Mouse (Mus musculus) lung, adult 2 months (tissue): Measurements from ENCODE around the gene Wbp1. TPM values are rescaled to one million over a fixed set of nuclear protein-coding genes. Genes with fewer than 3 reads are reported as not detected.

Source experiments
- DNase-seq: peaks from one replicate; pipeline ENCODE4 v3.0.0; 2022
- H3K4me1 ChIP-seq: fragments of 200-500 bp; 2 replicates; pipeline ENCODE4 v1.6.1; 2011; ENCODE audit warnings: low read length; ENCODE audit not compliant: control insufficient read depth, insufficient read depth
- H3K4me3 ChIP-seq: fragments of 200-500 bp; replicated peaks from 2 replicates; pipeline ENCODE3; 2011; ENCODE audit warnings: low read depth, mild to moderate bottlenecking, control low read depth, low read length; ENCODE audit errors: extremely low read depth
- CTCF ChIP-seq: fragments of 200-500 bp; IDR thresholded peaks from 2 replicates; pipeline ENCODE4 v1.5.1; 2011; ENCODE audit warnings: mild to moderate bottlenecking, low read length, control low read depth; ENCODE audit not compliant: insufficient read depth
- POLR2A ChIP-seq: fragments of 200-500 bp; IDR thresholded peaks from 2 replicates; pipeline ENCODE4 v1.6.1; 2011; ENCODE audit warnings: low read depth, mild to moderate bottlenecking, control low read depth, low read length, borderline replicate concordance; ENCODE audit errors: extremely low read depth
- WGBS: fragments of 180-500 bp; shearing (Covaris S2); methylation state at CpG from one replicate; pipeline ENCODE4 v1.1.7; 2018; 5-methylcytosine and 5-hydroxymethylcytosine counted together
- polyA plus RNA-seq: library from polyadenylated mRNA; depleted of rRNA; stranded (reverse); fragments of >200 nt; gene quantifications from 2 replicates; pipeline ENCODE4 v1.2.3, GENCODE M21; 2012

Gene Wbp1
- polyA plus RNA-seq, 1 experiment = 211 TPM

DNA sequence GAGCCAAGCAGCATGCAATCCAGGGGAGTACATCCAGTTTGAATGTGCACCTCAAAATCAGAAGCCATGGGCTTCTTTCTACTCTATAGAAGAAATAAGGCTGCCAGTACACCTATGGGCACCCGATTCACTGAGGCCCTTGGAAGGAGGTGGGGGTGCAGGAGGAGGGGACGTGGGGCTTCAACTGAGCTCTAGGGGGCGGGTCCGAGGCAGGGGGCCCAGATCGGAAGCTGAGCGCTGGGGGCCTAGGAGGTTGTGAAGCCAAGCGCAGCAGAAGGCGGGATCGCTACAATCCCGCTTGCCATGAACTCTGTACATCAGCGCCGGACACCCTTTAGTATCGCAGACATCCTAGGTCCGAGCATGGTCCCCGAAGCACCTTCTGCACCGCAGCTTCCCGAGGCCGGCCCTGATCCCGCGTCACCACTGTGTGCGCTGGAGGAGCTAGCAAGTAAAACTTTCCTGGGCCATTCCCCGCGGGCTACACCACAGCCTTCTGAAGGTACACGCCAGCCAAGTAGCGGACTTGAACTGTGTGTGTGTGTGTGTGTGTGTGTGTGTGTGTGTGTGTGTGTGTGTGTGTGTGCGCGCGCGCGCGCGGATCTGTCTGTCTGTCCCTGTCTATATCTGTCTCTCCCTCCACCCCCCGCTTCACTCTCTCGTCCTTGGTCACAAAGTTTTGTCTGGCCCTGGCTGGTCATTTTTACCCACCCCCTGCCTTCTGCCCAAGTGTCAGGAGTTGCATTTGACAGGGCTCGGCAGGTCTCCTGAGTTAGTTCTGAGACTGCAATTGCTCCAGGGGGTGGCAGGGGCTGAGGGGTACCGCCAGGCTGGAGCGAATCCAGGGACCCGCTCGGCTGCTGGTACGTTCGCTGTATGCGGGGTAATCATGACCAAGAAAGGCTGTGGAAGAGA lies 35.0 kb downstream of the Wbp1 start, which contains the start of gene Lbx2:
Gene Lbx2 (plus strand): TSS at position 247 of the 915 bp plus-strand sequence.
- Histone ChIP-seq H3K4me3 (peak within 1 kb of the TSS; percentile 59), H3K4me1 (peaks cover 2% of the 10 kb centered on the region; the same call in 1 of the 2 replicates)
- DNase-seq = no peak
- TF ChIP-seq POLR2A (no peak), CTCF (no peak)
- WGBS = 14% methylated on average over 42 of the region's 42 CpGs

DNA sequence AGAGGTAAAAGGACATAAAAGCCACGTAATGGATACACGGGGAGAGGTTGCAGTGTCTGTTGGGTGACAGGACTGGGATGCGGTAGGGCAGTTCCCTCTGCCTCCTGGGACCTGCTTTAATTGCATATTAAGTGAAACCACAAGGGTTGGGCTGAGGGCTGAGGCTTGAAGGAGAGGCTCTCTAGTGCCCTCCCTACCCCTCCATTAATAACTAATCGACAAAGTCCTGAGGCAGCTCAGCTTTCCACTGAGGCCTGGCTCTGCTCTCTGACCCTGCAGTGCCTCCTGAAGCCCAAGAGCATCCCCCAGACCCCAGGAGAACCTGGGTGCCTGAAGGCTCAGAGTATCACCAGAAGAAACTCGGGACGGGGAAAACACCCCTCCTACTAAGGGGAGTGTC lies 36.9 kb downstream of the Wbp1 start:
- H3K4me1 ChIP-seq = peaks cover 2% of the 10 kb centered on the region; the same call in 1 of the 2 replicates
- no peak for TF ChIP-seq POLR2A
- TF ChIP-seq CTCF = no peak
- no peak overlapping the region for H3K4me3 ChIP-seq
- 22% methylated on average over 6 of the region's 6 CpGs for WGBS
- DNase-seq = no peak

DNA sequence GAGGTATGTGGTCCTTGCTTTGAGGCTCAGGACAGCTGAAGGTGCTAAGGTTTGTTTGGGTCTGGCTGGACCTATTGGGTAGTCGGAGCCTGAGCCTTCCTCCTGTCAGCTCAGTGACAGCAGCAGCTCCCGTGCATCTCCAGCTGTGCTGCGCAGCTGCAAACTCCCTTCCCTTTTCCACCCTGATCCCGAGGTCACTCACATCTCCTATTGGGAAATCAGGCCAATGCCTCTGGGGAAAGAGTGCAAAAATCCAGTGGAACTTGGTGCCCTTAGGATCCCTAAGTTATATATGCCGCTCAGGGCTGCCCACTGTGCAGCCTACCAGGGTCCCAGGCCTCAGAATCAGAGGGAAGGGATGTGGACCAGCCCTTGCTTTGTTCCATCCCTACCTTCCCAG lies 37.9 kb downstream of the Wbp1 start:
- Histone ChIP-seq H3K4me3 (no peak overlapping the region), H3K4me1 (peaks cover 6% of the 10 kb centered on the region)
- DNase-seq = no peak
- WGBS = 38% methylated on average over 5 of the region's 5 CpGs
- TF ChIP-seq POLR2A (no peak), CTCF (no peak)

DNA sequence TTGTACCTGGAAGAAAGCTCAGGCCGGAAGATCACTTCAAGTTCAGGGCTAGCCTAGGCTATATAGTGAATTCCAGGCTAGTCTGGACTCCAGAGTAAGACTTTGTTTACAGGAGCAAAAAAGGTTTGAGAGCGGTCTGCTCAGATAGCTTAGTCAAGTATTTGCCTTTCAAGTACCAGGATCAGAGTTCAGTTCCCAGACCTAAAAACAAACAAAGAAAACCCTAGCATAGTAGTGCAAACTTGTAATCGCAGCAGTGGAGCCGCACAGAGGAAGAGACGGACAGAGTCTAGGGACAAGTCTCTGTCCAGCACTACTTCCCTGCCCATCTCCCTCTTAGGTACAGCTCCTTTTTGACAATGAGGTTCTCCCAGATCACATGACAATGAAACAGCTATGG lies 41.1 kb downstream of the Wbp1 start:
- no peak for DNase-seq
- peaks cover 6% of the 10 kb centered on the region for H3K4me1 ChIP-seq
- H3K4me3 ChIP-seq = no peak overlapping the region
- TF ChIP-seq POLR2A (no peak), CTCF (no peak)
- 92% methylated on average over 5 of the region's 5 CpGs for WGBS

DNA sequence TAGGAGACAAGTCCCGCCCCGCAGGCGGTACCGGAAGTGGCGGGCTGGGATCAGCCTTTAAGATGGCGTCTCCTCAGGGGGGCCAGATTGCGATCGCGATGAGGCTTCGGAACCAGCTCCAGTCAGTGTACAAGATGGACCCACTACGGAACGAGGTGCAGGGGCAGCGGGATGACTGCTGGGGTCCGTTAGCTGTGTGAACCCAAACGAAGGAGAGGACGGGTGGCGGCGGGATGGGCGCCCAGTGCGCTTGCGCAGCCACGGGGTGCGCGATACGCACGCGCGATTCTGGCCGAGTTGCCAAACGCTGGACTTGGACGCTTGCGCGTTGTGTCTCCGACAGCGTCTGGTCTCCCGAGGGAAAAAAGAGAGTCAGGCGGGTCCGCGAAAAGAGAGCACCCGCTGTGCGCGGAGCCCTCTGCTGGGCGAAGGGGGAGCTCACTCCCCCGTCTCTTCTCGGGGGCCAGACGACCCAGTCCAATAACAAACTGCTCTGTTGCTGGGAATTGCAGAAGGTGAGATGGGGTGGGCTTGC lies 43.0 kb downstream of the Wbp1 start:
- under 1% methylated on average over 46 of the region's 46 CpGs for WGBS
- peaks cover 6% of the 10 kb centered on the region for H3K4me1 ChIP-seq
- TF ChIP-seq CTCF (0 out of 2 replicates have a peak, but pooled peaks have one; percentile 28), POLR2A (peak; percentile 67; the same call in 1 of the 2 replicates)
- peak; percentile 100 for DNase-seq
- H3K4me3 ChIP-seq = peak overlapping the region; percentile 87

DNA sequence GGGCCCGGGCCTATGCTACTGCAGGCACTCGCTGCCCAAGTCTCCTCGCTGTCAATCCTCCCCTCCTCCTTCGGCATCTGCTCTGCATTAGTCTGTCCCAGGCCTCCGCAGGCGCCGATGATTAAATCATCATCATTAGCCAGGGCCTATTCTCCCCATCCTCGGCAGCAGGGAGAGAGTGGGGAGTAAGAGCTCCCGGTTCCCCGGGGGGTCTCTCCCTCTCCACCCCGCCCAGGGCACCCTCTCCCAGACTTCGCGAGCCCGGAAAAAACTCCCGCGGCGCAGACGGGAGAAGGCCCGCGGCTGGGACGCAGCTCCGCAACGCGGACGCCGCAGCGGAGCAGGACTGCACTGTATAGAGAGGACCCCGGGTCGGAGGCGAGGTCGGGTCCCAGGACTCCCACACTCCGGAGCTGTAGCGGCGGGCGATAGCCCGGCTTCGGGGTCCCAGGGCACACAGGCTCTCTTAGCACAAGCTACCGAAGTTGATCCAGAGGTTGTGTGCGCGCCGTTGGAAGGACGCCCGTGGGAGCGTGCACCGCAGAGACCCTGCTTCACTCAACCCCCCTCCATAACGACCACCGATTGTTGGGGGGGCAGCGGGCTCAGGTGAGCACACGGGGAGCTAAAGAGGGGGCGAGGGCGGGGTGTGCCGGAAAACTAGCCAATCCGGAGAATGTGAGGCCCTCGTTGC lies 43.6 kb downstream of the Wbp1 start, which contains the start of gene Pcgf1:
Gene Pcgf1 (plus strand): TSS at position 240 of the 694 bp plus-strand sequence.
- DNase-seq = peak; percentile 69
- Histone ChIP-seq H3K4me3 (peak within 1 kb of the TSS; percentile 87), H3K4me1 (peaks cover 6% of the 10 kb centered on the region)
- no peak for TF ChIP-seq CTCF
- TF ChIP-seq POLR2A = no peak
- under 1% methylated on average over 54 of the region's 54 CpGs for WGBS

DNA sequence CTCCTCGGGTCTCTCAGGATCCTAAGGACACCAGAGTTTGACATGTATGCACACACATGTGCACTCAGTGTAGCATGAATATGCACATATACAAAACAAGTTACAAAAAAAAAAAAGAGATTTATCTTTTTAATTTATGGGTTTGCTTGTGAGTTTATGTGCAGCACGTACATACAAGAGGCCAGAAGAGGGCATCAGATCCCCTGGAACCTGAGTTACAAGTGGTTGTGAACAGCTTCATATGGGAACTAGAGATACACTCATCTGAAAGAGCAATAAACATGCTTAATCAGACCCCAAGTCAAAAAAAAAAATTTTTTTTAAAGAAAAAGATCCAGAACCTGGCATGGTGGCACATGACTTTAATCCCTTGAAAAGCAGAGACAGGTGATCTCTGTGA lies 46.4 kb downstream of the Wbp1 start:
- WGBS = 13% methylated on average over 2 of the region's 2 CpGs
- no peak for DNase-seq
- Histone ChIP-seq H3K4me1 (peaks cover 10% of the 10 kb centered on the region), H3K4me3 (no peak overlapping the region)
- TF ChIP-seq CTCF (0 out of 2 replicates have a peak, but pooled peaks have one; percentile 1), POLR2A (no peak)

DNA sequence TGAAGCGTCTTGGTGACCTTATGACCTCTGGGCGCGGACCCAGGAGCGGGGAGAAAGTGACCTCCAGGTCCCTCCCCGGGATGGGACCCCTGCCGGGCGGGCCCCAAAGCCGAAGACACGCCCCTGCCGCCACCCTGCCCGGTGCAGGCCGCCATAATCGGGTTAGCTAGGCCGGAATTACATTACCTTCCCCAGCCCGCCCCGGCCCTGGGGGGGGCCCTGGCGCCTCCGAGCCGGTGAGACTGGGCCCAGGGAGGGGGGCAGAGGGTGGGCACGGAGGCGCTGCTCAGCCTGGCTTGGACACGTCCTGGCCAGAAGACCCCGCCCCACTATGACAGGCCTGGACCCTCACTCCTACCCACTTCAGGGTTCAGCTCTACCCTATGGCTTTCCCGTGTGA lies 50.1 kb downstream of the Wbp1 start:
- TF ChIP-seq POLR2A = no peak
- TF ChIP-seq CTCF = no peak
- WGBS = 4% methylated on average over 24 of the region's 24 CpGs
- Histone ChIP-seq H3K4me3 (no peak overlapping the region), H3K4me1 (peaks cover 12% of the 10 kb centered on the region; the same call in 1 of the 2 replicates)
- DNase-seq = no peak

DNA sequence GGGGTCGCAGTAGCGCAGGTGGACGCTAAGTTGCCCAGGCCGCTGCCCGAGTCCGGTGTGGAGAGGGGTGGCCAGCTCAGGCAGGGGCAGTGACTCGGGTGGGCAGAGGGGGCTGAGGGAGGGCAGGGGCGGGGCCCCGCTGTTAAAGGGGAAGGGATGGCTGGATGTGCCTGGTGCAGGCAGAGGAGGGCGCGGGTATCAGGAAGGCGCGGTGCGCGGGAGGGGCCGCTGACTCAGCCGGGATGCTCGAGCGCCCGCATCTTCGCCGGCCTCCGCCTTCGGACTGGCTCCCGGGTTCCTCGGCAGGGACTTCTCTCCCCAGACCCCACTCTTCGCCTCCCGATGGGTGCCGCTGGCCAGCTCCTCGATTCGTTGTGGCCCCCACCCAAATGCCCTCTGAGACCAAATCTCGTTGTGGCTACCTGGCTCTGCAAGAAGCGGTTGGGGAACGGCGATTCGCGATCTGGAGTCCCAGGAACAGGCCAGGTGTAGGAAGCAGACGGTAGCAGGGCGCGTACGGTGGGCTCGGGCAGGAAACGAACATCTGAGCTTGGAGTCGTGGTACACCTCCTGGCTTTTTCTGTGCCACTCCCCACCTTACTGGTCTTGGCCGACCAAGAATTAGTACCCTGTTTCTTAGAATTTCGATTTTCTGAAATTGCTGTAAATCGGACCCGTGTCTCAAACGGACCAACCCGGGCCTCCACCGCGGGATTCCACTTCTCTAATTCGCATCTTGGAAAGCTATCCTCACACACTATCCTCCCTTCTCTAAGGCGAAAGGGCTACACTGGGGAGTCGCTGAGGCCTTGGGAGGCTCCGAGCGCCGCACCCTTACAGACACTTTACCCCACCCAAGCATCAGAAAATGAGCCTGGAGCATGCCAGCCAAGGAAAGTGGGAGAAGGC lies 50.8 kb downstream of the Wbp1 start:
- peak; percentile 47 for DNase-seq
- H3K4me3 ChIP-seq = no peak overlapping the region
- 3% methylated on average over 58 of the region's 58 CpGs for WGBS
- TF ChIP-seq CTCF = no peak
- no peak for TF ChIP-seq POLR2A
- H3K4me1 ChIP-seq = peaks cover 12% of the 10 kb centered on the region; the same call in 1 of the 2 replicates
